Mouse (Mus musculus) T-helper 1 cell (primary cell): ENCODE data around the gene Pakap.

Experiments used
- in situ Hi-C: fragments of 300-600 bp; cut with MboI, MseI; formaldehyde crosslinking; loops from one replicate; pipeline ENCODE4 v1.15.1; 2025; ENCODE audit warnings: high pct_unique_total_duplicates

Pakap gene

GRCm38 (mm10) chr4:57906708-57907107 is 338.7 kb downstream of the Pakap start:
- in situ Hi-C loops: loop anchor here (5.0 to 10.0 kb wide), 2 partner anchors 168 to 234 kb away; no protein-coding TSS in a partner anchor

GRCm38 (mm10) chr4:57908860-57909259 is 340.9 kb downstream of the Pakap start:
- in situ Hi-C loops: loop anchor here (5.0 to 10.0 kb wide), 2 partner anchors 166 to 237 kb away; no protein-coding TSS in a partner anchor

GRCm38 (mm10) chr4:57913021-57913420 is 345.0 kb downstream of the Pakap start:
- in situ Hi-C loops: loop anchor here (10.0 kb wide), 1 partner anchor 1082 kb away; the partner anchor contains the start of gene Dnajc25

- in situ Hi-C loops: loop anchor here (10.0 kb wide), 1 partner anchor 1080 kb away; the partner anchor contains the start of gene Dnajc25
Observed at GRCm38 (mm10) chr4:57914193-57915190, 346.5 kb downstream of the Pakap start.

GRCm38 (mm10) chr4:57915216-57915965 is 347.4 kb downstream of the Pakap start:
- in situ Hi-C loops: loop anchor here (10.0 kb wide), 1 partner anchor 1079 kb away; the partner anchor contains the start of gene Dnajc25

- in situ Hi-C loops: loop anchor here (10.0 kb wide), 1 partner anchor 1079 kb away; the partner anchor contains the start of gene Dnajc25
Observed at GRCm38 (mm10) chr4:57916201-57916661, 348.3 kb downstream of the Pakap start, which contains the start of gene D630039A03Rik. D630039A03Rik (minus strand) TSS chr4:57916297.

- in situ Hi-C loops: loop anchor here (10.0 kb wide), 1 partner anchor 1078 kb away; the partner anchor contains the start of gene Dnajc25
Observed at GRCm38 (mm10) chr4:57916711-57917110, 348.7 kb downstream of the Pakap start.

GRCm38 (mm10) chr4:57919494-57920423 is 351.8 kb downstream of the Pakap start:
- in situ Hi-C loops: loop anchor here (10.0 kb wide), 1 partner anchor 1075 kb away; the partner anchor contains the start of gene Dnajc25

GRCm38 (mm10) chr4:57920522-57920921 is 352.5 kb downstream of the Pakap start:
- in situ Hi-C loops: no loop called here

- in situ Hi-C loops: no loop called here
Observed at GRCm38 (mm10) chr4:57922171-57922570, 354.2 kb downstream of the Pakap start.

- in situ Hi-C loops: no loop called here
Observed at GRCm38 (mm10) chr4:57924556-57925071, 356.6 kb downstream of the Pakap start.

- in situ Hi-C loops: no loop called here
Observed at GRCm38 (mm10) chr4:57927464-57928205, 359.7 kb downstream of the Pakap start.

- in situ Hi-C loops: no loop called here
Observed at GRCm38 (mm10) chr4:57930559-57931170, 362.7 kb downstream of the Pakap start.

- in situ Hi-C loops: no loop called here
Observed at GRCm38 (mm10) chr4:57934181-57934580, 366.2 kb downstream of the Pakap start.

- in situ Hi-C loops: no loop called here
Observed at GRCm38 (mm10) chr4:57937292-57937691, 369.3 kb downstream of the Pakap start.

GRCm38 (mm10) chr4:57940631-57941030 is 372.7 kb downstream of the Pakap start:
- in situ Hi-C loops: no loop called here

- in situ Hi-C loops: no loop called here
Observed at GRCm38 (mm10) chr4:57942892-57943291, 374.9 kb downstream of the Pakap start.
